Mouse (Mus musculus) embryonic fibroblast, embryonic 13.5 days (primary cell): ENCODE data around the gene Tinag.

Source experiments
- CTCF ChIP-seq: IDR thresholded peaks from 2 replicates; pipeline ENCODE4 v1.5.1; 2011; ENCODE audit warnings: mild to moderate bottlenecking, control low read depth, low read length, moderate library complexity, borderline replicate concordance; ENCODE audit not compliant: insufficient read depth
- POLR2A ChIP-seq: IDR thresholded peaks from 2 replicates; pipeline ENCODE4 v1.6.1; 2011; ENCODE audit warnings: low read depth, mild to moderate bottlenecking, control low read depth, low read length, moderate library complexity

DNA sequence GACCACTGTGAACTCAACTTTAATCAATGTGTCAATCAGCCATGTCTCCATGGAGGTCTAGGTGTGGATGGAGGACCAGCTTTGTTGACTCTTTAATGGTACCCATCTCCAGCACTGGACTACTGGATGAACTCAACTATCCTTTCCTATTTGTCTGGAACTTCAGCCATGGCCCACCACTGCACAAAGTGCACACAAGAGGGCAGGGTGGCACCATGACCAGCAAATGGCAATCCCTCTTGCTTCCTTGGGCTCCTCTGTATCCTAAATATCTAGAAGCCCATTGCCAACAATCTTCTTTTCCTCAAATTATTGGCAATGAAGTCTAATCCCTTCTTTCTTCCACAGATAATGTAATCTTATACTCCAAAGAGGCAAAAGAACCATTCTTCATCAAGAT, 55.6 kb downstream of the Tinag start:
- TF ChIP-seq CTCF (peak; percentile 52; the same call in 1 of the 2 replicates), POLR2A (no peak)
